In genomic region chr2:114763276-114763675, GRCm38 (mm10) we compare ENCODE assay signal across 22 mouse cellular contexts.
DNase-seq lines count a peak whose midpoint lies in the region; ATAC-seq lines count a peak whose summit lies in the region.
"Had no signal": no experiment of that assay in that cellular context is flagged by ENCODE, and none has a peak within 500 bp of the region (broad histone marks: within the 10 kb centered on the region; RNA-seq: fewer than 3 reads in every experiment).

No protein-coding gene starts in this region.

- peak; percentile 78 for ATAC-seq in forebrain, embryonic 11.5 days (replicated peaks; ENCODE audit: low FRiP score)
- no peak for ATAC-seq in midbrain, embryonic 14.5 days (ENCODE audit: low FRiP score, low TSS enrichment)
- ATAC-seq in midbrain, embryonic 13.5 days = no peak
- peak; percentile 41; the same call in 1 of the 2 replicates for ATAC-seq in forebrain, embryonic 15.5 days (replicated peaks)
- ATAC-seq: CD4-positive, CD25-positive, alpha-beta regulatory T cell, adult 4 months; inflammation-experienced regulatory T-cells, adult 6 months; intestine, postnatal 0 days had no signal

- H3K4me1 ChIP-seq in forebrain, embryonic 11.5 days (replicated peaks; ENCODE audit: control insufficient read depth, insufficient read depth, low read length) = no peaks in the 10 kb centered on the region
- peaks cover 8% of the 10 kb centered on the region; the same call in 1 of the 2 replicates for H3K4me1 ChIP-seq in forebrain, embryonic 10.5 days
- H3K4me1 ChIP-seq in midbrain, embryonic 14.5 days (ENCODE audit: control insufficient read depth, insufficient read depth, low read length) = no peaks in the 10 kb centered on the region
- no peaks in the 10 kb centered on the region for H3K4me1 ChIP-seq in midbrain, embryonic 13.5 days (replicated peaks)
- peaks cover 11% of the 10 kb centered on the region; the same call in 1 of the 2 replicates for H3K4me1 ChIP-seq in forebrain, embryonic 15.5 days
- H3K4me1 ChIP-seq: embryonic facial prominence, embryonic 12.5 days; hindbrain, embryonic 13.5 days had no signal

- no peak overlapping the region for H3K9ac ChIP-seq in forebrain, embryonic 11.5 days (ENCODE audit: low read length)
- H3K9ac ChIP-seq in midbrain, embryonic 14.5 days (replicated peaks; ENCODE audit: low read length) = no peak overlapping the region
- H3K9ac ChIP-seq in midbrain, embryonic 13.5 days (replicated peaks) = no peak overlapping the region
- H3K9ac ChIP-seq in forebrain, embryonic 15.5 days (replicated peaks) = no peak overlapping the region
- H3K9ac ChIP-seq: embryonic facial prominence, embryonic 12.5 days; hindbrain, embryonic 13.5 days had no signal

- H3K4me3 ChIP-seq in forebrain, embryonic 11.5 days (ENCODE audit: low read depth, low read length) = no peak overlapping the region
- no peak overlapping the region for H3K4me3 ChIP-seq in forebrain, embryonic 10.5 days
- H3K4me3 ChIP-seq in midbrain, embryonic 14.5 days (replicated peaks; ENCODE audit: low read depth, low read length) = no peak overlapping the region
- H3K4me3 ChIP-seq in midbrain, embryonic 13.5 days (replicated peaks) = no peak overlapping the region
- no peak overlapping the region for H3K4me3 ChIP-seq in forebrain, embryonic 15.5 days
- H3K4me3 ChIP-seq: embryonic facial prominence, embryonic 12.5 days; hindbrain, embryonic 13.5 days had no signal

- no peak for DNase-seq in forebrain, embryonic 11.5 days (ENCODE audit: low spot score)
- DNase-seq in forebrain, embryonic 10.5 days (ENCODE audit: extremely low spot score, low spot score) = no peak
- peak; percentile 17 for DNase-seq in midbrain, embryonic 14.5 days
- no peak for DNase-seq in left cerebral cortex, postnatal 25 days (ENCODE audit: low spot score in 2 of 2)
- DNase-seq in c-Kit-positive CD71-positive TER-119-positive erythroid progenitor cells, embryonic 14.5 days (ENCODE audit: low spot score) = no peak
- DNase-seq: adrenal gland, adult 8-10 months; adrenal gland, postnatal 36 days; B cell, adult 2 months; cerebellum, adult 11-12 months; cerebellum, adult 9-10 months; cerebellum, postnatal 25 days; heart, adult 18-20 months; kidney, adult 8-10 months had no signal

- H3K36me3 ChIP-seq in forebrain, embryonic 11.5 days (ENCODE audit: control insufficient read depth, insufficient read depth, low read length) = no peaks in the 10 kb centered on the region
- H3K36me3 ChIP-seq in forebrain, embryonic 10.5 days (replicated peaks) = no peaks in the 10 kb centered on the region
- no peaks in the 10 kb centered on the region for H3K36me3 ChIP-seq in midbrain, embryonic 14.5 days (ENCODE audit: control insufficient read depth, insufficient read depth, low read length)
- H3K36me3 ChIP-seq in midbrain, embryonic 13.5 days = no peaks in the 10 kb centered on the region
- no peaks in the 10 kb centered on the region for H3K36me3 ChIP-seq in forebrain, embryonic 15.5 days
- H3K36me3 ChIP-seq: embryonic facial prominence, embryonic 12.5 days; G1E; hindbrain, embryonic 13.5 days had no signal

- no peaks in the 10 kb centered on the region for H3K9me3 ChIP-seq in forebrain, embryonic 11.5 days (ENCODE audit: control insufficient read depth, low read length)
- H3K9me3 ChIP-seq in forebrain, embryonic 10.5 days = no peaks in the 10 kb centered on the region
- no peaks in the 10 kb centered on the region for H3K9me3 ChIP-seq in midbrain, embryonic 14.5 days (ENCODE audit: control insufficient read depth, low read length)
- no peaks in the 10 kb centered on the region for H3K9me3 ChIP-seq in midbrain, embryonic 13.5 days
- H3K9me3 ChIP-seq in forebrain, embryonic 15.5 days = no peaks in the 10 kb centered on the region
- H3K9me3 ChIP-seq: embryonic facial prominence, embryonic 12.5 days; G1E; hindbrain, embryonic 13.5 days had no signal

- no peak overlapping the region for H3K4me2 ChIP-seq in forebrain, embryonic 11.5 days (ENCODE audit: low read depth, low read length, severe bottlenecking)
- H3K4me2 ChIP-seq in midbrain, embryonic 14.5 days (ENCODE audit: low read length) = no peak overlapping the region
- H3K4me2 ChIP-seq in midbrain, embryonic 13.5 days (replicated peaks) = no peak overlapping the region
- H3K4me2 ChIP-seq in forebrain, embryonic 15.5 days (replicated peaks) = no peak overlapping the region
- H3K4me2 ChIP-seq: embryonic facial prominence, embryonic 12.5 days; heart, embryonic 11.5 days; hindbrain, embryonic 13.5 days had no signal

- no peaks in the 10 kb centered on the region for H3K27me3 ChIP-seq in forebrain, embryonic 11.5 days (ENCODE audit: control insufficient read depth, insufficient read depth, low read length)
- no peaks in the 10 kb centered on the region for H3K27me3 ChIP-seq in forebrain, embryonic 10.5 days (ENCODE audit: poor library complexity, severe bottlenecking)
- no peaks in the 10 kb centered on the region for H3K27me3 ChIP-seq in midbrain, embryonic 14.5 days (ENCODE audit: control insufficient read depth, insufficient read depth, low read length)
- no peaks in the 10 kb centered on the region for H3K27me3 ChIP-seq in midbrain, embryonic 13.5 days
- no peaks in the 10 kb centered on the region for H3K27me3 ChIP-seq in forebrain, embryonic 15.5 days
- H3K27me3 ChIP-seq: embryonic facial prominence, embryonic 12.5 days; hindbrain, embryonic 13.5 days had no signal

- no peak overlapping the region for H3K27ac ChIP-seq in forebrain, embryonic 11.5 days (ENCODE audit: low read depth, low read length)
- H3K27ac ChIP-seq in forebrain, embryonic 10.5 days = no peak overlapping the region
- no peak overlapping the region for H3K27ac ChIP-seq in midbrain, embryonic 14.5 days (replicated peaks; ENCODE audit: low read depth, low read length)
- H3K27ac ChIP-seq in midbrain, embryonic 13.5 days = no peak overlapping the region
- no peak overlapping the region for H3K27ac ChIP-seq in forebrain, embryonic 15.5 days (replicated peaks)
- H3K27ac ChIP-seq: embryonic facial prominence, embryonic 12.5 days; hindbrain, embryonic 13.5 days had no signal

- intact Hi-C loops in left cerebral cortex, postnatal 25 days (cut with DNase I) = no loop called here

- 35% methylated on average over 4 of the region's 4 CpGs for WGBS in forebrain, embryonic 11.5 days
- 68% methylated on average over 4 of the region's 4 CpGs for WGBS in forebrain, embryonic 10.5 days
- 59% methylated on average over 4 of the region's 4 CpGs for WGBS in midbrain, embryonic 14.5 days
- WGBS in midbrain, embryonic 13.5 days = 58% methylated on average over 4 of the region's 4 CpGs
- 17% methylated on average over 4 of the region's 4 CpGs for WGBS in forebrain, embryonic 15.5 days

Comparison
In these comparisons a context has a peak if more than half of its experiments do, and no peak if none do; other contexts are left out.
1. ATAC-seq: peak in forebrain, embryonic 11.5 days (single experiment) and forebrain, embryonic 15.5 days (single experiment); none in midbrain, embryonic 14.5 days (single experiment) and midbrain, embryonic 13.5 days (single experiment).